Mouse (Mus musculus): Measurements from ENCODE around the gene Shisa9.

Gene Shisa9

DNA sequence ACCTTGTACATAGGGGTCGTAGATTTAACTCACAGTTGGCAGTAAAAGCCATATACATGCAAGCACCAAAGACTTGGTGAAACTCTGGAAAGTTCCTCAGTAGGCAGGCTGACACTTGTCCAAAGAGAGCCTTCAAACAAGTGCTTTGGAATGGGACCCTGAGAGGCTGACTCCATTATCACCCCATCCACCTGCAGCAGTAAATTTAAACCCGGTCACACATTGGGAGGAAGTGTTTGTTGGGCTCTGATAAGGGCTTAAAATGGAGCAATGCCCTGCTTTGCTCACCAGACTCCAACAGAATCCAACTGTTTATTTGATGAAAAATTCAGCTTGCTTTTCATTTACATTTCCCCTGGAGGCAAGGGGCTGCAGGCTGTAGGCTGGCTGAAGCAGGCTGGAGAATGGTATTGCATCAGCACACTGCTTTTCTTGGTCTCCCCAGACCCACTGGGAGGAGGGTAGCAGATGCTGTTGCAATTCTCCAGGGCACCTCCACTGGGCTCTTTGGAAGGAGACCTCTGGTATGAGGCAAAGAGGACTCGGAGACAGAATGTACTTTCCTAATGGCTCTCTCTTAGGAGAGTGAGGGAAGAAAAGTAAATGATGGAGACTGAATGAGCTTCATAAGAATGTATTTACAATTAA lies 323.5 kb downstream of the Shisa9 start:
- DNase-seq (ENCODE audit: low read depth, low spot score), result no peak

DNA sequence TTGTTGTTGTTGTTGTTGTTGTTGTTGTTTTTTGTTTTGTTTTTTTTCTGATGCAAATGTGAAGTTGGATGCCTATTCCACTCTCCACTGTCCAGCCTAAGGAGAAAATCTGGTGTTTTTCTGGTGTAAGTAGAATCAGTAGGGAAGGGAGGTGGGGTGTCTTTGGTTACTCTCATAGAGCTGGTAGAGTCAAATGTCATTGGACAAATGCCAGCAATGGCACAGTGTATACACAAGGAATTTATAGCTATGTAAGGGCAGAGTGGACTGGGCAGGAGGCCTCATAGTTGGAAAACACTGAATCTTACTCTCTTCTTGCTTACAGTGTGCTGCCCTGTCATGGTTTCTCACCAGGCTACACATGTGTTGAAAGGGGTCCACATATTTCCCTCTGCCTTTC lies 325.9 kb downstream of the Shisa9 start:
- no peak for DNase-seq (ENCODE audit: low read depth, low spot score)

DNA sequence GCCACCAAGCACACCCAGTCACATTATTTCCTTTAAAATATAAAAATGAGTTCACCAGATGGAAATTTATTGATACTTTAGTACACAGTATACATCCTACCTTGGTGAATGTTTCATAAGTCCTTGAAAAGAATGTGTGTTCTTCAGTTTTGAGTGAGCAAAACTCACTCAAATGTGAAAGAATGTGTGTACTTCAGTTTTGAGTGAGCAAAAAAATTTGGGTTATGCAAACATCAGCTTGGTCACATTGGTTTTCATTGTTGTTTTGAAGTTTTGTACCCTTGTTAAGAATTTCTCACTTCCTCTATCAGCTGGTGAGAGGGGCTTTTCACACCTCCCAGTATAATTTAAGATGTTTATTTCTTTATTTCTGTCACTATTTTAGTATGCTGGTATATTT lies 331.7 kb downstream of the Shisa9 start:
- DNase-seq (ENCODE audit: low read depth, low spot score), result no peak

All from embryo, embryonic 11.5 days (tissue).